Mouse (Mus musculus): Measurements from ENCODE around the gene Macrod1.

Macrod1 gene

DNA sequence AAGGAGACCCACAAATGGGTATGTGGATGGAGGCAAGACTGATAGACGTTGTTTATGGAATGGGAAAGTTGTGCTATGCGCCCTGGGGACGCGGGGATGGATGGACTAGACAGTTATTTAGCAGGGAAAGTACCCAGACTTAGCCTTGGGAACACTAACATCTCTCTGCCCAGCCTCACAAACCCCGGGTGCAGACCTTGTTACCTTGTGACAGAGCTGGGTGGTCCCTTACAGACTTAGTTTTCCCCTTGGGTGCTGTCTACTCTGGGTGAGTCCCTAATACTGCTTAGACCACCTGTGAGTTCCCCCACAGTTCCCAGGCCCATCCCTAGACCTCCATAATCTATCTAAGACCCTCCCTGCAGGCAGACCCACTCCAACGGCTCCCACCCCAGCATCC lies 110.2 kb downstream of the Macrod1 start:
- no peak for DNase-seq (ENCODE audit: low read depth, low spot score)

DNA sequence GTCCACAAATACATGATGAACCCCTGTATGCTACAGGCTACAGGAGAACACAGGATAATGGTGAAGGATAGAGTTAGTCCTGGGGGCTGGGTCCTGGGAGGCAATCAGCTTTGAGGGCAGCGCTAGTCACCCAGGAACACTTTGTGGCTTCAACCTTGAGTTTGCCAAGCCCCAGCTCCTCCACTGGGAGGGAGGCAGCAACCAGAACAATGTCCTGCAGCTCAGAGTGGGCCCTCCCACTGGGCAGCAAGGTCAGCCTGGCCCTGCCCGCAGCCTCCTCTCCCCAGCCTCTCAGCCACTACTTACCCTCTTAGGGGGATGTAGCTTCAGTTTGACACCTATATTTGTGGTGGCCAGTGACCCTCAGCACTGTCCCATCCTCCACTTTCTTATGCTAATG lies 111.8 kb downstream of the Macrod1 start:
- DNase-seq (ENCODE audit: low read depth, low spot score) = no peak

DNA sequence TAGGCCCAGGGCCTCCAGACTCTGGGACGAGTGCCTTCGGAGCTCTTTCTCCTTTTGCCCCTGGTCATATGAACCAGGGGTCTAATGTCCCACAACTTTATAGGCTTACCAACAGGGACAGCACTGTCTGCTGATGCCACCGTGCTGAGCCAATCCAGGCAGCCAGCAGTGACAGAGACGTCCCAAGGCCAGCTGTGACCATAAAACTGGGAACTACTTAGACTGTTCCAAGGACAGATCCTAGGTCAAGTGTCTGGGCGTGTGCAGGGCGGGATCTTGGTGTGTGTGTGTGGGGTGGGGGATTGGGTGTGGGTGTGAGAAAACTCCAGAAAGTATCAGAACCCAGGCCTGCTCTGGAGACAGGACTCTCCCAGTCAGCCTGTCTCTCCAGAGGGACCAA lies 114.3 kb downstream of the Macrod1 start:
- DNase-seq (ENCODE audit: low read depth, low spot score) = no peak

DNA sequence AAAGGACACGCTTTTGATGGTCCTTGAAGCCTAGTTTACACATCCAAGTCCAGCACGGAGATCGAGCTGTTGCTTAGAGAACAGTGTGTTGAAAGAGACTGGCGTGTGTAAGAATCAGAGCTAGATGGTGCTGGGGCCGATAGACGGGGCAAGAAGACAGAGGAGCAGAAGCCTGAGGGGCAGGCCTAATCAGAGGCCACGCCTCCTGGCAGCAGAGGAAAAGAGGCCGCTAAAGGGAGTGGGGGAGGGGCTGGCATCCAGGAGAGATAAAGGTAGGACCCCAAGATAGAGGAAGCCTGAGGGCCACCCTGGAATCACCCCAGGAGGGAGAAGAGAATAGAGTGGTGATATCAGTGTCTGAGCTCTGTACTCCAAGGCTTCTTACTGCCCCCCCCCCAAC lies 114.8 kb downstream of the Macrod1 start:
- DNase-seq (ENCODE audit: low read depth, low spot score) = no peak

DNA sequence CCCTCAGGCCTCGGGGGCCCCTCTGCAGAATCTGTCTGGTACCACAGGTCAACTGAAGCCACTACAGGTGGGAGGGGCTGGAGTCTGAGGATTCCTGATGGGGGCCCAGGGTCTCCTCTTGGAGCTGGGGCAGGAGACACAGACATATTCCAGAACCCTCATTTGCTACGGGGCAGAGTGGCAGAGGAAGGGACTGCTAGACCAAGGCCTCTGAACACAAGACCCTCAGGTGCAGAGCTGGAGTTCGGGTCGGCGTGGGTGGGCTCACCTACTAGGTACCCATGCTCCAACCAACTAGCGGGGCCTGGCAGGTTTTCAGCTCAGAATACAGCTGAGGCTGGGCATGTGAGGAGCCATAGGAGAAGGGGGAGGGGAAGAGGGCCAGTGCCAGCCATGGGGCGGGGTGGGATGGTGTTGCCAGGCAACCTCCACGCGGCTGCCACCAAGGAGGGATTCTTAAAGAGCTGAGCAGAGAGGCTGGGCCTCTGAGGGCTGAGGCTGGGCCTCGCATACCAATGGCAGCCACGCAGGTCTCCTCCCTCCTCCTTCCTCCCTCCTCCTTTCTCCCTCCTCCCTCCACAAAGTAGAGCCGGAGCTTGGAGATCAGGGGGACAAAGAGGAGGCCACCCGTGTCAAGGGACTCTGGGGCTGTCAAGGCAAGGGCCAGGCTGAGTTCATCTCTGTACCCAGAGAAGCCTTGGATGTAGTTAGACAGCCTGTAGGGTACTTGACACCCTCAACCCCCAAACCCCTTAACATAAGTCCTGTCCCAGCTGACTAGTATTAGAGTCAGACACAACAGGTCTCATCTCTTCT lies 115.6 kb downstream of the Macrod1 start:
- DNase-seq (ENCODE audit: low read depth, low spot score) = peak; percentile 84

DNA sequence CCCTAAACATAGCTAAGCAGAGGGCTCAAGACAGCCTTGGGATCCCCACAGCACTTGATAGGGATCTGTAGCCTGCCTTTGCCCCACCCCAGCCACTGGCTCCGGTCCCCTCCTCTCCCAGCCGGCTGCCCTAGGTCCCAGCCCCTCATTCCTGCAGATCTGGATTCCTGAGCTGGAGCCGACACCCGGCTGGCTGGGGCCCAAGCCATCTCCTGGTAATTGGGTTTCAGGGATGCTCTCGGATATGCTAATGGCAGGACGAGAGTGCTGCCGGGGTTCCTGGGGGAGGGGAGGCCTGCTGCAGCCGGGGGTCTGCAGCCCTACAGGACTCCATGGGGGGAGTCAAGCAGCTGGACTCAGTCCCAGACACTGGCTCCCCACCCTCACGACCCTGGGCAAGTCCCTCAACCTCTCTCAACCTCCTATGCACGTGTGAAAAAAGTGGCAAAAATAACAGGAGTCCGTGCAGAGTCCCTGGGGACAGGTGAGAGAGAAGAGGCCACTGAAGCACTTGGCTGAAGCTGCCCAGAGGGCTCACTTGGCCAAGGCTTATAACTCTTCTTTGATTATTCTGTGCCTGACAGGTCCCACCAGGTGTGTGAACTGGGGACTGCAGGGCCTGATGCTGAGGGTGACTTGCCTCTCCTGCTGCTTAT lies 119.6 kb downstream of the Macrod1 start:
- DNase-seq (ENCODE audit: low read depth, low spot score) = no peak

DNA sequence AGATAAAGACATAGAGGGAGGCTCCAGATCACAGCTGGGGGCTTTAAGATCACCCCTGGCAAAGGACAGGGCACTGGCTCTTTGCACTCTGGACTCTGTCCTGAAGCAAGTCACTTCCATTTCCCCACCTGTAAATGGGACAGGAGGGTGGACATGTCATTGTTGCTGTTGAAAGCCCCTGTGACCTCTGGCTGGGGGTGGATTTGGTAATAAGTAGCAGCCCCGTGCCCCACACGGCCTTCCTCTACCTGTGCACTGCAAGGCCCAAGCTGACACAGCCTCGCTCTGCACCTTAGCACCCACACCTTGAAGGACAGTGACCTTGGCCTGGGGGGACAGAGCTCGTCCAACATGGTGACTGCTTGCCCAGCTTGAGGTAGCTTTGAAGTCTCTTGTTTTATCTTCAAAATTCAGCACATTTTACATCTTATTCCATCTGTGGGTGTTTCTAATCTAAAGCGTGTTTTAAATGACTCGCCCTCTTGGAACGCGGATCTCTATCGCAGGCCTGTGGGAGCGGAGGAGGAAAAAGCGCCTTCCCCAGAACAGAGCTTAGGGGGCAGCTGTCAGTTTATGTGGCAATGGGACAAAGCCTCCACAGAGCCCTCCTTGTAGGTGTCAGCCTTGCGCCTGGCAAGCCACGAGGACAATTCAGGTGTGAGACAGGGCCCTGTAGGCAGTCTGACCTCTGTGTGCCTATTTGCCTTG lies 121.3 kb downstream of the Macrod1 start:
- no peak for DNase-seq (ENCODE audit: low read depth, low spot score)

DNA sequence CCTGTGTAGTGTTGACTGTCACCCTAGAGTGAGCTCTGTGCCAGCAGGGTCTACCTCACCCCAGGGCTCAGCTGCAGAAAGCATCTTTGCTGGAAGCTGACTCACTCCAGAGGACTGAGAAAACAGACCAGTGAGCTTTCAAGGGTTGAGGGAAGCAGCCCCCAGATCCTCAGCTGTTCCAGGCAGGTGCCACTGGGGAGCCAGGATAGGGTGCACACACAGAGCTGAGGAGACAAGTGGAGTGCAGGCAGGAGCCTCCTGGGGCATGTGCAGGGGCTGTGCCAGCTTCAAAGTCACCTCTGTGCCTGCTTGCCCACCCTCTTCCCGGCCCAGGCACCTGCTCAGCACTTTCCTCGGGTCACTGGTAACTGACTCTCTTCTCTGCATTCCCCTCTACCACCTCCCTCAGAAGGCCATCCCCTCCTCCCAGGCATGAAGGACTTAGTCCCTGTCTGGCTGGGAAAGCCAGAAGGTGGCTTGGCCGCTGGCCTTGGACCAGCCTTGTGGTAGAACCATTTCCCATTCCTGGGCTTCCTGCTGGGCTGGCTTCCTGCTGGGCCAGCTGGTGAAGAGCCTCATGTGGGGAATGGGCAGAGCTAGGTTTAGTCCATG lies 122.3 kb downstream of the Macrod1 start:
- DNase-seq (ENCODE audit: low read depth, low spot score) = peak; percentile 76

DNA sequence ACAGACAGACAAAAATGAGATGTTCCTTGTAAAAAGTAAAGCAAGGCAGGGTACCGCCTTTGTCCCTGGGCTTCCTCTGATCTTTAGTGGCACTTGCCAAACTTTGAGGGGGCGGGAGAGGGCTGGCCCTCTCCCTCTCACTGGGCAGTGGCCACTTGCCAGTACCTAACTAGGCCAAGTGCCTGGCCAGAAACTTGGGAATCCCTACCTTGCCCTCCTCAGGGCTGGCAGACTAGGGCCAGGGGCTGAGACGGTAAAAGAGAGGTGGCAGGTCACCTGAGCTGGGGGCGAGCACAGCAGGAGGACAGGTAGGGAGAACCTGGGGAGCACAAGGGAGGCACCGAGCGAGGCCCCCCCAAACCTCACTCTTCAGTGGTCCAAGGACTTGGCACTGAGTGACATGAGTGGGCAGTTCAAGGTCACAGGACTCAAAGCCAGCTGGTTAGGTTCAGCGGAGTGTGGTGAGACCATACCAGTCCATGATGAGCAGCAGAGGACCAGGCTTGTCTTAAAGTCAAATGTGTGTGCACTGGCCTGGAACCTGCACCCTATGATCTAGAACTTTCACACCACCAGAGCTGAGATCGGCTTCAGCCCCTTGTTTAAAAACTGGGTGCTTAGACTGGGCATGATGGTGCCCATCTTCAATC lies 124.3 kb downstream of the Macrod1 start:
- no peak for DNase-seq (ENCODE audit: low read depth, low spot score)

DNA sequence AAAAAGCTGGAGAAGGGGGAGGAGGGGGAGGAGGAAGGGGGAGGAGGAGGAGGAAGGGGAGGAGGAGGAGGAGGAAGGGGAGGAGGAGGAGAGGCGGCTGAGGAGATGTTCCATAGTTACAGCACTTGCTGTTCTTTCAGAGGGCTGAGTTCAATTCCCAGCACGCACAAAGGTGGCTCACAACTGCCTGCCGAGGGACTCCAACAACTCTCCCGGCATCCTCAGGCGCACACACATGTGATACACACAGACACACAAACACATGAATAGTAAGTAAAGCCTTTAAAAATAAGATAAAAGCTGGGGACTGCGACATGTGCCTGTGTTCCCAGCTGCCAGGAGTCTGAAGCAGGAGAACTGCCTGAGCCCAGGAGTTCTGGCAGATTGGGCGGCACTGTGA lies 124.9 kb downstream of the Macrod1 start:
- DNase-seq (ENCODE audit: low read depth, low spot score) = no peak

DNA sequence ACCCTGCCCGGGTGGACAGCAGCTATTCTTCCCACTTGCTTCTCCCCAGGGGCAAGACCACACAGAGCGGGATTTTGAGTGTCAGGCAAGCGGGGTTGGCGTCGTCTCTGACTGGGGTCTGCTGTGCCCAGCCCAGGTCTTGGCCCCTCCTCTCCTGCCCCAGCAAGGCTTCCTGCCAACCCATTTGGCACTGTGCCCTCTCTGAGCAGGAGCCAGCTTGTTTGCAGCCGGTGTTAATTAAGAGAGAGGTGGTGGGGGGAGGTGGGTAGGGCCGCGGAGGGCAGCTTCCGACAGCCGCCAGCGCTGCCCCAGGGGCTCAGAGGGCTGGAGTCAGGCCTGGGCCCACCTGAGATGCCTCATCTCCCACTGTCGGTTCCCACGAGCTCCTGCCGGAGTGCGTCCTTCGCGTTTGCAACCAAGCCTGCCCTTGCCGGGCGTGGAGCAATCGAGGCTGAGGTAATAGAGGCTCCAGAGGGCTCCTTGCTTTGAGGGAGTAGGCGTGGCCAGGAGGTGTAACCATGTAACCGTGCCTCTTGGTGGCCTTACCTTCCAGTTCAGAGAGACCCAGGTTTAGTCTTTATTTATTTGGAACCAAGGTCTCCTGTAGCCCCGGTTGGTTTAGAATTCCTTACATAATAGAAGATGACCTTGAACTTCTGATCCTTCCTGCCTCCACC lies 125.8 kb downstream of the Macrod1 start:
- peak; percentile 64 for DNase-seq (ENCODE audit: low read depth, low spot score)

DNA sequence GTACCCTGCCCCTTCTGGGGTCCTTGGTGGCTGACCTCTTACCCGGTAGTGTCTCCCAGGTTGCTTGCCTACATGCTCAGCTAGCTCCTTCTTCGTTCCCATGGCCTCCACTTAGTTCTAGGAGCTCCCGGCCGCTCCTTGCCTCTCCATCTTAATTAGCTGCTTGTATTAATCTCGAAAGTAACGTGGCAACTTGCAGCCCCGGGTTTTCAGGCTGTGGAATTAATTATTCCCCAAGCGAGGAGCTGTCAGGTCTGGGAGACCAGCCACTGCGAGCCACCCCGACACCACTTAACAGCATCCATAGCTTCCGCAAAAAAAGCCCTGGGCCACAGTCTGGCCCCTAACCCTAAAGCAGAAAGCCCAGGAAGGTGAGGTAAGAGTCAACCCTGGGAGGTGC lies 126.8 kb downstream of the Macrod1 start:
- no peak for DNase-seq (ENCODE audit: low read depth, low spot score)

DNA sequence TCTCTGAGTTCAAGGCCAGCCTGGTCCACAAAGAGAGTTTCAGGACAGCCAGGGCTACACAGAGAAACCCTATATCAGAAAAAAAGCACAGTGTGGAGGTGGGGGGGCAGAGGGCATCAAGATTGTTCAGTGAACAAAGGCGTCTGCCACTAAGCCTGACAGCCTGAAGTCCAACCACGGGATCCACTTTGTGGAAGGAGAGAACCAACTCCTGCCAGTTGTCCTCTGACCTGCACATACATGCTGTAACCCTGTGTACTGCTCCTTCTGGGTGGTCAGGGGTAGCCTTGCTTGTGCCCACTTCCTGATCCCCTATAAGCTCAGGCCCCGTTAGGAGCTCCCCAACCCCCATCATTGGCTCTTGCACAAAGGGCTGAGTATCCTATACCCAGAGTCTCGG lies 128.4 kb downstream of the Macrod1 start:
- no peak for DNase-seq (ENCODE audit: low read depth, low spot score)

DNA sequence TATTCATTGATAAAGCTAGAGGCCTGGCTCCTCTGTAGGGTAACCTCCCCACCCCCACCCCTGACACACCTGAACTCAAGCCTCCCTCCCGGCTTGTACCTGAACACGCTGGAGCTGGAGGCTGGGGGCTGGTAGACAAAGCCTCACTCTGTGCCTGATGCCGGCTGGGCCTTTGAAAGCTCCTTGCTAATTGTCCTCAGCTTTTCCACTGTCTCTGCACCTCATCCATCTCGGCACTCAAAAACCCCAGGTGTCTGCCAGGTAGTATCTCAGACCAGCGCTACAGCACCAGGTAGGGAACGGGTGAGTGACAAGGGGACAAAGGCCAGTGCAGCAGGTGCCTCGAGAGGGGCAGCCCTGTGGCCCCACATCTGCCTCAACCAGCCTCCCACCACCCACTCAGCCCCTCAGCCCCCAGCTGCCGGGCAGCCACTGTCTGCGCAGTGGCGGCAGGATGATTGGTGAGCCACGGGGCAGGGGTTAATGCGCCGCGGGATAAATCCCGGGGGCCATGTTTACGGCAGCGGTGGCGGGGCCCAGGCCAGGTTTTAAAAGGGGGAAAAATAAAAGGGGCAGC lies 129.2 kb downstream of the Macrod1 start:
- DNase-seq (ENCODE audit: low read depth, low spot score) = no peak

DNA sequence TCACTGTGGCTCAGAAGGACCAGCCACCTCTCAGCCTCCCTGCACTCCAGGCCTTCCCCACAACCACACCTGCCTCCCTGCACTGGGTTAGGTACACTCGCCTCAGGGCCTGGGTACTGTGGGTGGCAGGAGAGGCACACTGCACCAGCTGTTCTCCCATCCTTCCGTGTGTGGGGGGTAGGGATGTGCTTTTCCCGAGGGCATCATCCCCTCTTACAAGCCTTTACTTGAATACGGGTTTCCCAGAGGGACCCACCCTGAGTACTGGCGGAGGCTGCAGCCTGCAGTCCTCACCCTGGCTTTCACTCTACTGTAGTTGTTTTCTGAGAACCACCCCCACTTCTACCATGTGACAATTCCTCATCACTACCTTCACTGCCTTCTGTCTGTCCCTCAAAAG lies 130.5 kb downstream of the Macrod1 start:
- no peak for DNase-seq (ENCODE audit: low read depth, low spot score)

DNA sequence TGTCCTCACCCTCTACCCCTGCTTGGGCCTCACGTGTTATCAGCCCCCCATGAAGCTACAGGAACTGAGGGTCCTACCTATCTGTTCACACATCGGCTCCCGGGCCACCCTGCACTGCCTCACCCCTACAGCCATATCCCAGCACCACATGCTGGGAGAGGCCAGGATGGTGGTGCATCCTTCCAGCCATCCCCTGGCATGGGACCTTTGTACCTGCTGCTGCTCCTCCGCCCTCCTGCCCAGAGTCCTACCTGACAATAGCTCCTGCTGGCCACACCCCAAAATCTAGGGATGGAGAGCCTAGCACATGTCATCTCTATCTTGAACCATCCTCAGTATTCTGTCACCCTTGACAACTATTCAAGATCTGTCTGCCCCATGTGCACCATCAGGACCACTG lies 132.4 kb downstream of the Macrod1 start:
- DNase-seq (ENCODE audit: low read depth, low spot score) = no peak

DNA sequence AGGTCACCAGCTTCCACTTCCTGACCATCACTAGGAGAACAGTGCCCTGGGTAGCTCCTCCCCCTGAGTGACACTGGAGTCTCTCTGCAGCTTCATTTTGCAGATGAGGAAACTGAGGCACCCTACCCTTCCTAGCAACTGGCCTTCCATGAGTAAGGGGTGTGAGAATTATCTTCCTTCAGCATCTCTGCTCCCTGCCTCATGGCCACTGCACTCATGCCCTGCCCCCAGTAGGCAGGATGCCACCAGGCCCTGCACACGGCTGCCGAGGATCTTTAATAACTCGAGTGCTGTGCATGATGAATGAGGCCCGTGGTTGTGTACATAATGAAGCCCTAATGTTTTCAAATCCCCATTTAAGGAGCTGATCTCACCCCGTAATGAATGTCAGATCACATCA lies 134.4 kb downstream of the Macrod1 start:
- no peak for DNase-seq (ENCODE audit: low read depth, low spot score)

DNA sequence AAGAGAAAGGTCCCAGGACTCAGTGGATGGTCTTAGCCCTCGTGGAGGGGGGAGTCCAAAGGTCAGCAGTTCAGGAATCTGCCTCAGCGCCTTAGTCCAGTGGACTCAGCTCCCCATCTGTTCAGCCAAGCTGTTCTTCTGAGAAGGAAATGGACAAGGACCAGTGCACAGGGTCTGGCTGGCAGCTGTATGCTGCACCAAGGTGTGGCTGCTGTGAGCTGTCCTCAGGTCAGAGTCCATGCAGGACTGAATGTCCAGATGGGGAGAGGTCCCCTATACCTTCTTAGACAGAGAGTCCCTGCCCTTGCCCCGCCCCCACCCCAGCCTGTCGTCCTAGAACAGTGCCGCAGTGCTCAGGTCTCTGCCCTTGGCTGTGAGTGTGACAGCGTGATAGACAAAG lies 135.0 kb downstream of the Macrod1 start:
- DNase-seq (ENCODE audit: low read depth, low spot score) = no peak

DNA sequence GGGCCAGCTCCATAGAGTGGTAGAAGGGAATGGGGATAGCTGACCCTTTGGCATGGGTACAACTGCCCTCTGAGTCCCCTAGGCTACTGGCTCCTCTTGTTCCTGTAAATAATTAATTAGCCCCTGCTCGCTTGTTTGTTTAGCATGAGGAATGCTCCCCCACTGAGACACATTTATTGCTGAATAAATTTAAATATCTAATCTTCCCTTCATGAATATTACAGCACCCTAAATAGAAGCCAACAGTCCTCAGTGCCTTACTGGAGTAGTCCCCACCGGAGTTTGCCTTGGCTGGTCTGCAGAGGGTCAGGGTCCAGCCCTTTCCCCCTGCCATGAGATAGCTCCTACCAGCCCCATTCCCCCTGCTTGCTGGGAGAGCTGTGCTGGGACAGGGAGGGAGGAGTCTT lies 136.0 kb downstream of the Macrod1 start:
- no peak for DNase-seq (ENCODE audit: low read depth, low spot score)

DNA sequence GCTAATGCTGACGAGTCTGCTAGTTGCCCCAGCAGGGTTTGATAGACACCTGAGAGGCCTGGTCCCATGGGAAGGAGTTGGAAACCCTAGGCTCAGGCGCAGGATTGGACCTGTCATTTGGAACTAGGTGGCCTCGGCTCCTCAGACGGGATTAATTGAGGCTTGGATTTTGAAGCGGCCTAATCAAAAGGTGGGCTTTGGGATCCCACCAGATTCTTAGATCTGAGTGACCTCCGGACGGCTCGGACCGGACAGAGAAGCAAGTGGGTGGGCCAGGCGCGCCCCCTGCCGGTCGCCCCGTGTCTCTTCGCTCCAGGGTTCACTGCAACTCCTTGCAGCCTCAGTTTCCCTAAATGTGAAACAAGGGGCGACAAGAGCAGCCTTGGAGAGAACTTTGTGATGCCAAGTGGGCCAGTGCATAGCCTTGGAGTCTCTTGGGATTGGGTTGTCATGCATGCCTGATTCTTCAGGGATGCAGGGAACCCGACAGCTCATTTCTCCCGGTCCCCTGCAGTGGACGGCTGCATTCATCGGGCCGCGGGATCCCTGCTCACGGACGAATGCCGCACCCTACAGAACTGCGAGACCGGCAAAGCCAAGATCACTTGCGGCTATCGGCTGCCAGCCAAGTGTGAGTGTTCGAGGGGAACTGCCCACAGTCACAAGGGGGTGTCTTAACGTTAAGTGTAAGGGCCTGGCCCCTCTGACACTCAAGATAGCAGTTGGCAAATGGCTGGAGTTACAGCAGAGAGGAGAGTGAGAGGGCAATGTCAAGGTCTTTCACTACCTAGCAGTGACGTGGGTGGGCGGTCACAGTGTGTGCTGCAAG lies 139.5 kb downstream of the Macrod1 start:
- DNase-seq (ENCODE audit: low read depth, low spot score) = peak; percentile 60
